Mouse (Mus musculus): ENCODE measurements at regions not wholly inside any gene's neighbourhood (a gene's known extent, or its start where the extent isn't known, plus 50 kb on each side); places are given as distances from the start of the nearest gene placed in this dataset.
A peak's percentile ranks its signal among the peaks of the same experiment; 100 is the strongest.

DNA sequence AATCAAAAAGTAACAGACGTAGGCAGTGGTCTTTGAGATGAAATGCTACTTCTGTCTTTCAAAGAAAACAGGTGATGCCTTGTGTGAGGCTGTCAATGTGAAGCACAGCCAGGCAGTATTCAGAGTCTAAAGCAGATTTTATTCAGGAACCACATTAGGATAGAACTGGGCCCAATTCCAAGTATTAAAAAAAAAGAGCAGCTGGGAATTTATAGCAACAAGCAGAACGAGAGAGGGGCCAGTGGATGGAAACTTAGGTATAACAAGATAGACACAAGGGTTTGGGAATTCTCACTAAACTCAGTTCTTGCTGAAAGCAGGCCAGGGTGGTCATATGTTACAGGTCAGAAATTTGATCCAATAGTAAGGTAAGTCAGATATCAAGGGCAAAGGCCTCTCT lies 72.6 kb downstream of the Rbmxl2 start:
- H3K27ac ChIP-seq (replicated peaks; ENCODE audit: low read depth, low read length), result no peak overlapping the region
- no peak overlapping the region for H3K4me3 ChIP-seq (replicated peaks; ENCODE audit: low read length)
- no peaks in the 10 kb centered on the region for H3K36me3 ChIP-seq (ENCODE audit: control insufficient read depth, insufficient read depth, low read length)
- no peaks in the 10 kb centered on the region for H3K9me3 ChIP-seq (ENCODE audit: control insufficient read depth, low read length)
- no peak overlapping the region for H3K4me2 ChIP-seq (replicated peaks; ENCODE audit: low read depth, low read length, severe bottlenecking)
- TF ChIP-seq POLR2A (IDR thresholded peaks at IDR 0.05; ENCODE audit: borderline replicate concordance, extremely low read depth, insufficient read depth, insufficient read length), result no peak
- no peaks in the 10 kb centered on the region for H3K27me3 ChIP-seq (ENCODE audit: control insufficient read depth, insufficient read depth, low read length)
- WGBS, result 43% methylated on average over 2 of the region's 2 CpGs
- no peak overlapping the region for H3K9ac ChIP-seq (ENCODE audit: low read depth, low read length, severe bottlenecking)
- no peaks in the 10 kb centered on the region for H3K4me1 ChIP-seq (ENCODE audit: control insufficient read depth, insufficient read depth, low read length)
- peak; percentile 64 for DNase-seq (ENCODE audit: low spot score)
- ATAC-seq (ENCODE audit: low FRiP score, low read depth), result no peak
